Mouse (Mus musculus): ENCODE results near the gene Tmco4.
A peak's percentile ranks its signal among the peaks of the same experiment; 100 is the strongest.

Tmco4 gene

GRCm38 (mm10) chr4:139096201-139096600 is 123.5 kb downstream of the Tmco4 start:
- peak; percentile 15 for DNase-seq

DNA sequence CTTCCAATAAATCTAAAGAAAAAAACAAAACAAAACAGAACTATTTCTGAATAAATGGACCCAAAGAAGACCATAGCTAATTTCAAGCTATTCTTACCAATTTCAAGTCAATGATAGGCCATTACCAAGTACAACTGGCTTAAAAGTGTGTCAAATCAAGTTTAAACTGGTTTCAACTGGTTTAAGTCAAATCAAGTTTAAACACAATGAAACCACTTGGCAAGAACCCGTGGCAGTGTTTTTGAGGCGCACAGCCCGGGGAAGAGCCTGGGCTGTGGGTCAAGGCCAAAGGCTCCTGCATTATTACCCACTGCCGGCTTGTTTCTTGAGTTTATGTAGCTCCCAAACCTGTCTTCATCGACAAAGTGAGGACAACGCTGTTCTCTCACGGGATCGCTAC is 127.6 kb downstream of the Tmco4 start:
- DNase-seq = no peak

- no peak for DNase-seq
Measured at GRCm38 (mm10) chr4:139101546-139101945, 128.9 kb downstream of the Tmco4 start.

DNA sequence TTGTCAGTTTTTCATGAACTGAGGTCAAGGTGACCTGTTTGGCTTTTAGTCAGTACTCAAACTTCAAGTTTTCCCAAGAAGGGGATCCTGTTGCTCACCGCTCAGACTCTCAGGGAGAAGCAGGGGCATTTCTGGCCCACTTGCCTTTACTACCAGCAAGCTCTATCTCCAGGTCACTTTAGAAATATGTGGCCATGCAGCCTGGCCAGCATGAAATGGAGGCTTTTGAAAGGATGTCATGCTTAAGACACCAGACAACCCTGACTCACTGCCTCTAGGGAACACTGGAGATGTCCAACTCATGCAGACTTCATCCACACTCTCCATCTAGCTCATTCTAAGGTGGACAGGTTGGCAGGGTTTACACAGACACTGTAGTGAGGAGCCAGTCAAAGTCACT is 132.8 kb downstream of the Tmco4 start:
- no peak for DNase-seq
